In the genomic region with DNA sequence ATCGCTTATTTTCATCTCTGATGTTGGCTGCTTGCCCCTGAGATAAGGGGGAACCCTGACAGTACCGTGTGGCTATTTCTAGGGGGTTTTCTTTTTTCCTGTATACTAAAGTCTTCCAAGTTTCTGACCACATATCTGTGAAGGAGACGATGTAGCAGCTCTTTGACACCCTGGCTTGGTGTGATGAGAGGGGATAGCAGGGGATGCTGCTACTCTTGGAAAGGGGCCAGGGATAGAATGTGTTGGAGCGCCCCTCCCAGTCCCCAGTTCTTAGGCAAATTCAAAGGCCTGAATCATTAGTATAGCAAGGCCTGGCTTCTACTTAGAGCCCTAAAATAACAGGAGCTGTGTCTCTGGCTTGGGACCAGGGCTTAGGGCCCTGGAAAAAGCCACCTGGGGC, we compare ENCODE assay signal across 8 mouse cellular contexts. TPM values are rescaled to one million over a fixed set of nuclear protein-coding genes. Genes with fewer than 3 reads are reported as not detected.
DNase-seq lines count a peak whose midpoint lies in the region; ATAC-seq and TF ChIP-seq lines count a peak whose summit lies in the region.

No protein-coding gene starts in this region.

- no peak for ATAC-seq in liver, embryonic 11.5 days (replicated peaks; ENCODE audit: low FRiP score)
- peak; percentile 21; the same call in 1 of the 2 replicates for ATAC-seq in stomach, postnatal 0 days (ENCODE audit: low FRiP score, low TSS enrichment)

- peaks cover 27% of the 10 kb centered on the region for H3K4me1 ChIP-seq in E14TG2a.4 (replicated peaks; ENCODE audit: low read depth, low read length)
- H3K4me1 ChIP-seq in liver, embryonic 11.5 days (replicated peaks; ENCODE audit: control insufficient read depth, insufficient read depth, low read length), result peaks cover 6% of the 10 kb centered on the region; the same call in 1 of the 2 replicates
- peaks cover 3% of the 10 kb centered on the region; the same call in 1 of the 2 replicates for H3K4me1 ChIP-seq in stomach, postnatal 0 days (replicated peaks; ENCODE audit: control insufficient read depth, insufficient read depth)

- 0 out of 2 replicates have a peak overlapping the region, but pooled peaks have one; percentile 4 for H3K9ac ChIP-seq in liver, embryonic 11.5 days (ENCODE audit: low read depth, low read length)
- peak overlapping the region; percentile 13; the same call in 1 of the 2 replicates for H3K9ac ChIP-seq in stomach, postnatal 0 days (ENCODE audit: low read length)

- 31% methylated on average over 4 of the region's 4 CpGs for WGBS in liver, embryonic 11.5 days
- 5% methylated on average over 4 of the region's 4 CpGs for WGBS in stomach, postnatal 0 days

- peak overlapping the region; percentile 14; the same call in 1 of the 2 replicates for H3K27ac ChIP-seq in liver, embryonic 11.5 days (ENCODE audit: low read depth, low read length)
- H3K27ac ChIP-seq in stomach, postnatal 0 days (replicated peaks), result peak overlapping the region; percentile 87

- DNase-seq in cerebellum, postnatal 10 days, result peak; percentile 51 to 63
- DNase-seq in cerebellum, adult 18-20 months, result no peak
- peak; percentile 30 to 38 for DNase-seq in gastrocnemius, postnatal 36 days
- no peak for DNase-seq in liver, embryonic 11.5 days (ENCODE audit: low spot score)
- DNase-seq in stomach, postnatal 0 days (ENCODE audit: low spot score), result no peak
- no peak for DNase-seq in thymus, postnatal 0 days (ENCODE audit: low spot score)
- no peak for DNase-seq in adrenal gland, postnatal 4 days (ENCODE audit: low spot score in 2 of 2)

- H3K4me2 ChIP-seq in liver, embryonic 11.5 days, result peak overlapping the region; percentile 30
- peak overlapping the region; percentile 42 for H3K4me2 ChIP-seq in stomach, postnatal 0 days (replicated peaks; ENCODE audit: low read depth)

- no peak for TF ChIP-seq CTCF in E14TG2a.4 (conservative IDR thresholded peaks at IDR 0.05; ENCODE audit: low read length)
- TF ChIP-seq CTCF in stomach, postnatal 0 days (IDR thresholded peaks at IDR 0.05; ENCODE audit: low read depth), result no peak

- H3K4me3 ChIP-seq in E14TG2a.4 (replicated peaks; ENCODE audit: low read length), result peak overlapping the region; percentile 49
- H3K4me3 ChIP-seq in liver, embryonic 11.5 days (ENCODE audit: low read depth, low read length), result no peak overlapping the region
- no peak overlapping the region for H3K4me3 ChIP-seq in stomach, postnatal 0 days (ENCODE audit: low read depth, low read length)

- H3K36me3 ChIP-seq in E14TG2a.4 (ENCODE audit: insufficient read depth, low read length), result peaks cover 18% of the 10 kb centered on the region
- H3K36me3 ChIP-seq in liver, embryonic 11.5 days (ENCODE audit: control insufficient read depth, insufficient read depth, low read length), result no peaks in the 10 kb centered on the region
- H3K36me3 ChIP-seq in stomach, postnatal 0 days (ENCODE audit: control insufficient read depth, insufficient read depth, low read length), result peaks cover 8% of the 10 kb centered on the region

- TF ChIP-seq EP300 in stomach, postnatal 0 days (optimal IDR thresholded peaks at IDR 0.05), result no peak

- intact Hi-C loops in gastrocnemius, postnatal 36 days (cut with DNase I), result no loop called here

- H3K9me3 ChIP-seq in E14TG2a.4 (ENCODE audit: low read length), result no peaks in the 10 kb centered on the region
- no peaks in the 10 kb centered on the region for H3K9me3 ChIP-seq in liver, embryonic 11.5 days (ENCODE audit: control insufficient read depth, low read length)
- H3K9me3 ChIP-seq in stomach, postnatal 0 days (ENCODE audit: control insufficient read depth, low read length), result no peaks in the 10 kb centered on the region

- peaks cover 16% of the 10 kb centered on the region for H3K27me3 ChIP-seq in E14TG2a.4 (ENCODE audit: insufficient read depth, low read length)
- H3K27me3 ChIP-seq in liver, embryonic 11.5 days (replicated peaks; ENCODE audit: control insufficient read depth, insufficient read depth, low read length), result no peaks in the 10 kb centered on the region
- no peaks in the 10 kb centered on the region for H3K27me3 ChIP-seq in stomach, postnatal 0 days (ENCODE audit: control insufficient read depth, insufficient read depth, low read length)

RNA-seq across cellular contexts. Expression of a gene that starts 13.5 kb away (rescaled TPM):
- 10 to 100 TPM; 23.3 to 31.7 TPM for total RNA-seq in gastrocnemius, postnatal 36 days (2021)
- polyA plus RNA-seq in liver, embryonic 11.5 days (2014; fragmentation: Nextera tagmentation; extraction: Ambion mirVana), result 24.3 and 25.7 TPM in 2 replicates
- 28.4 and 30.2 TPM in 2 replicates for polyA plus RNA-seq in stomach, postnatal 0 days (2015; fragmentation: Nextera tagmentation; extraction: Ambion mirVana)
- polyA plus RNA-seq in thymus, postnatal 0 days (2015; fragmentation: Nextera tagmentation; extraction: Ambion mirVana), result 5.1 TPM in 2 replicates
- total RNA-seq in adrenal gland, postnatal 4 days (2021), result 10 to 100 TPM; 20.8 to 21.9 TPM

RNA-seq across cellular contexts. Expression of a gene that starts 44.5 kb away (rescaled TPM):
- total RNA-seq in gastrocnemius, postnatal 36 days (2021), result 1 to 10 TPM; 6.5 TPM
- 13.1 and 13.2 TPM in 2 replicates for polyA plus RNA-seq in liver, embryonic 11.5 days (2014; fragmentation: Nextera tagmentation; extraction: Ambion mirVana)
- 55.5 and 58.6 TPM in 2 replicates for polyA plus RNA-seq in stomach, postnatal 0 days (2015; fragmentation: Nextera tagmentation; extraction: Ambion mirVana)
- 23.6 and 25.2 TPM in 2 replicates for polyA plus RNA-seq in thymus, postnatal 0 days (2015; fragmentation: Nextera tagmentation; extraction: Ambion mirVana)
- total RNA-seq in adrenal gland, postnatal 4 days (2021), result 10 to 100 TPM; 34.7 to 38.8 TPM

Comparison
In these comparisons a context has a peak if more than half of its experiments do, and no peak if none do; other contexts are left out.
1. DNase-seq: peak in cerebellum, postnatal 10 days (2 of 2) and gastrocnemius, postnatal 36 days (2 of 2); none in cerebellum, adult 18-20 months (0 of 2), liver, embryonic 11.5 days (single experiment), stomach, postnatal 0 days (single experiment), thymus, postnatal 0 days (single experiment) and adrenal gland, postnatal 4 days (0 of 2).